In genomic region chr11:121475699-121476415, GRCm38 (mm10) we compare ENCODE assay signal across 9 mouse cellular contexts. TPM values are rescaled to one million over a fixed set of nuclear protein-coding genes. Genes with fewer than 3 reads are reported as not detected.
A peak's percentile ranks its signal among the peaks of the same experiment; 100 is the strongest.
DNase-seq lines count a peak whose midpoint lies in the region; ATAC-seq lines count a peak whose summit lies in the region.
"Had no signal": no experiment of that assay in that cellular context is flagged by ENCODE, and none has a peak within 500 bp of the region (broad histone marks: within the 10 kb centered on the region; RNA-seq: fewer than 3 reads in every experiment).

No protein-coding gene starts in this region.

- H3K9ac ChIP-seq in lung, embryonic 16.5 days (ENCODE audit: low read length), result 0 out of 2 replicates have a peak overlapping the region, but pooled peaks have one; percentile 32

- no peaks in the 10 kb centered on the region for H3K9me3 ChIP-seq in lung, embryonic 16.5 days (ENCODE audit: control insufficient read depth, low read length)

- no peak overlapping the region for H3K4me2 ChIP-seq in lung, embryonic 16.5 days (ENCODE audit: low read depth, low read length)

- peak; percentile 72 for ATAC-seq in granulocyte monocyte progenitor cell, adult 5-6 weeks (replicated peaks; ENCODE audit: poor library complexity, severe bottlenecking)
- ATAC-seq in lung, embryonic 16.5 days (ENCODE audit: low read depth), result no peak; the same call in 1 of the 2 replicates

- H3K36me3 ChIP-seq in lung, embryonic 16.5 days (ENCODE audit: control insufficient read depth, insufficient read depth, low read length), result no peaks in the 10 kb centered on the region

- 28% methylated on average over 9 of the region's 9 CpGs for WGBS in lung, embryonic 16.5 days

- H3K4me3 ChIP-seq in lung, embryonic 16.5 days (ENCODE audit: low read length), result no peak overlapping the region

- H3K27ac ChIP-seq in lung, embryonic 16.5 days (ENCODE audit: low read length), result no peak overlapping the region
- H3K27ac ChIP-seq: macrophage had no signal

- H3K27me3 ChIP-seq in lung, embryonic 16.5 days (ENCODE audit: control insufficient read depth, insufficient read depth, low read depth, low read length), result no peaks in the 10 kb centered on the region

- no peaks in the 10 kb centered on the region for H3K4me1 ChIP-seq in lung, embryonic 16.5 days (replicated peaks; ENCODE audit: control insufficient read depth, insufficient read depth, low read length)

- peak; percentile 39 to 64 for DNase-seq in CD8-positive naive resting alpha-beta T cell, adult 2 months (ENCODE audit: low read depth in 2 of 2, low spot score in 2 of 2)
- DNase-seq in adipocyte (ENCODE audit: low spot score), result peak; percentile 90
- peak; percentile 69 for DNase-seq in embryo, embryonic 10 days (ENCODE audit: low spot score)
- peak; percentile 75 for DNase-seq in layer of hippocampus, adult 11-12 months (ENCODE audit: low spot score)
- peak; percentile 76 to 87 for DNase-seq in right cerebral cortex, postnatal 10 days (ENCODE audit: low spot score in 2 of 2)
- peak; percentile 57 to 84 for DNase-seq in urinary bladder, postnatal 4 days (ENCODE audit: low spot score in 2 of 2)

RNA-seq across cellular contexts. Expression of gene Tbcd, which starts 24.1 kb away (rescaled TPM):
- 42.4 and 51.1 TPM in 2 replicates for total RNA-seq in granulocyte monocyte progenitor cell, adult 5-6 weeks (2014; fragmentation: Nextera tagmentation)
- 48.7 and 49.5 TPM in 2 replicates for total RNA-seq in granulocyte monocyte progenitor cell, adult 5-6 weeks (2017)
- 31.6 and 35.6 TPM in 2 replicates for polyA plus RNA-seq in lung, embryonic 16.5 days (2015; fragmentation: Nextera tagmentation; extraction: Ambion mirVana)

RNA-seq across cellular contexts. Expression of gene Fn3k, which starts 41.1 kb away (rescaled TPM):
- total RNA-seq in granulocyte monocyte progenitor cell, adult 5-6 weeks (2014; fragmentation: Nextera tagmentation), result not detected in 2 replicates
- total RNA-seq in granulocyte monocyte progenitor cell, adult 5-6 weeks (2017), result not detected in 2 replicates
- 0.60 and 1.3 TPM in 2 replicates for polyA plus RNA-seq in lung, embryonic 16.5 days (2015; fragmentation: Nextera tagmentation; extraction: Ambion mirVana)

RNA-seq across cellular contexts. Expression of gene Zfp750, which starts 43.3 kb away (rescaled TPM):
- 0.52 TPM in 1 of 2 replicates, not detected in the other for total RNA-seq in granulocyte monocyte progenitor cell, adult 5-6 weeks (2014; fragmentation: Nextera tagmentation)
- 0.04 and 0.21 TPM in 2 replicates for total RNA-seq in granulocyte monocyte progenitor cell, adult 5-6 weeks (2017)
- 0.93 and 0.94 TPM in 2 replicates for polyA plus RNA-seq in lung, embryonic 16.5 days (2015; fragmentation: Nextera tagmentation; extraction: Ambion mirVana)
- polyA plus RNA-seq: macrophage had no signal

RNA-seq across cellular contexts. Expression of gene Fn3krp, which starts 54.7 kb away (rescaled TPM):
- 6.3 and 8.3 TPM in 2 replicates for total RNA-seq in granulocyte monocyte progenitor cell, adult 5-6 weeks (2014; fragmentation: Nextera tagmentation)
- total RNA-seq in granulocyte monocyte progenitor cell, adult 5-6 weeks (2017), result 9.8 and 12.5 TPM in 2 replicates
- polyA plus RNA-seq in lung, embryonic 16.5 days (2015; fragmentation: Nextera tagmentation; extraction: Ambion mirVana), result 6.7 and 9.3 TPM in 2 replicates
